Mouse (Mus musculus) cerebellum, adult 9-10 months (tissue): ENCODE measurements around the gene Cntrl.

ENCODE experiments used
- DNase-seq: peaks from one replicate; pipeline ENCODE4 v3.0.0; 2022

Gene Cntrl

DNA sequence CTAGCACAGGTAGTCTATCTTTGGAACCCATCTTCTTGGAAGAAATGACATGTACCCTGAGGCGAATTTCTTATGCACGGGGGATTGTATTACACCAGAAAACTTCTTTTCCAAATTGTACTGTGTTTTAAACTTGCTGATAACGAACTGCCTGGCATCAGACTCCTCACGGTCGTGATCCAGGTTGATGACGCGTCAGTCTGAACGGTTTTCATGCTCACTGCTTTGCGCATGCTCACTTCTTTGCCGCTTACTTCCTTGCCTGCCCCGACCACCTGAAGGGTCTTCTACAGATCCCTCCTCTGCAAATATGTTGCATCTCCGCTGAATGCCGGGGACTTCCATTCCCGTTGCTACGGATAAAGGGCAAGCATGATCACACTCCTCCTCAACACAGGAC, 115.0 kb downstream of the Cntrl start:
- DNase-seq, result no peak

DNA sequence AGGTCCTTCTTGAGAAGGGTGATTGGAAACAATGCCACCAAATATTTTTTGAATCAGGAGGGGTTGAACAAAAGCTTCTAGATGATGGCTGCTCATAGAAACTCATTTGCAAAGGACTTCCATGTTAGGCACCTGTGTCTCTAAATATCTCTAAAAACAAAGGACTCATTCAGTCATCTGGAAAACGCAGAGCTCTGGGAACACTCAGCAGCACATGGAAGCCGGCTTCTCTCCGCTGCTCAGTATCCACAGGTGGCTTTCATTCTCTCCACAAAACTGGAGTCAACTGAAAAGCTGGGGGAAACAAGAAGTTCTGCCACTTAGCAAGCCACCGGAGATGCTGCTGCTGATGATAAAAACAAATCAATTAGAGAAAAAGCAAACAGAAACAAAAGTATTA, 118.9 kb downstream of the Cntrl start:
- DNase-seq, result no peak
